Mouse (Mus musculus) ES-E14 (cell line): ENCODE measurements around the gene Capn11. TPM values are rescaled to one million over a fixed set of nuclear protein-coding genes. Genes with fewer than 3 reads are reported as not detected.

ENCODE experiments used
- DNase-seq: peaks from one replicate; pipeline ENCODE4 v3.0.0-alpha.2; 2013; ENCODE audit warnings: low read depth, low spot score
- H3K27ac ChIP-seq: 2 replicates; pipeline ENCODE4 v1.5.1; 2012; ENCODE audit warnings: low read depth, mild to moderate bottlenecking, low read length, moderate library complexity, mixed read lengths; ENCODE audit not compliant: poor library complexity, insufficient read depth, severe bottlenecking
- H3K36me3 ChIP-seq: 2 replicates; pipeline ENCODE4 v1.6.1; 2012; ENCODE audit warnings: mild to moderate bottlenecking, low read length, moderate library complexity, mixed read lengths; ENCODE audit not compliant: control insufficient read depth, poor library complexity, insufficient read depth, severe bottlenecking
- H3K4me1 ChIP-seq, 2 experiments: fragments of 150-350 bp in 1 of 2; sonication (generic) in 1 of 2; 2 replicates each; pipeline ENCODE4 v1.6.1; 2012; ENCODE audit warnings: low read length in 2 of 2, mild to moderate bottlenecking in 1 of 2, mixed read lengths in 1 of 2; ENCODE audit not compliant: control insufficient read depth in 2 of 2, insufficient read depth in 2 of 2, poor library complexity in 1 of 2
- H3K4me3 ChIP-seq, 2 experiments: fragments of 150-350 bp in 1 of 2; sonication (generic) in 1 of 2; 2 replicates each; pipeline ENCODE4 v1.5.1; 2012; ENCODE audit warnings: low read length in 2 of 2, low read depth in 1 of 2, mild to moderate bottlenecking in 1 of 2, mixed read lengths in 1 of 2; ENCODE audit not compliant: insufficient read depth in 1 of 2, poor library complexity in 1 of 2, severe bottlenecking in 1 of 2
- H3K9ac ChIP-seq: 2 replicates; pipeline ENCODE4 v1.6.1; 2012; ENCODE audit warnings: low read depth, mild to moderate bottlenecking, low read length, mixed read lengths; ENCODE audit not compliant: poor library complexity, insufficient read depth, severe bottlenecking
- H3K9me3 ChIP-seq: fragments of 150-350 bp; sonication (generic); 2 replicates; pipeline ENCODE4 v1.6.1; 2012; ENCODE audit warnings: low read depth, mild to moderate bottlenecking, low read length; ENCODE audit not compliant: control insufficient read depth, insufficient read depth
- CHD2 ChIP-seq: IDR thresholded peaks from 2 replicates; pipeline ENCODE4 v1.6.1; 2014; ENCODE audit warnings: mild to moderate bottlenecking, low read depth, low read length, inconsistent platforms
- HCFC1 ChIP-seq: IDR thresholded peaks from 2 replicates; pipeline ENCODE4 v1.6.1; 2012; ENCODE audit warnings: low read length, inconsistent platforms, borderline replicate concordance; ENCODE audit not compliant: insufficient read depth
- ZC3H11A ChIP-seq: IDR thresholded peaks from 2 replicates; pipeline ENCODE4 v1.6.1; 2012; ENCODE audit warnings: low read depth, mild to moderate bottlenecking, inconsistent platforms, low read length, borderline replicate concordance
- ZNF384 ChIP-seq: IDR thresholded peaks from 2 replicates; pipeline ENCODE4 v1.6.1; 2012; ENCODE audit warnings: low read depth, low read length, inconsistent platforms
- in situ Hi-C, 2 experiments: fragments of 600-800 bp; cut with MboI; formaldehyde crosslinking; loops; one replicate each; pipeline ENCODE4 v1.15.1; 2025; ENCODE audit warnings: low sequenced_read_pairs in 2 of 2, inconsistent platforms in 1 of 2; ENCODE audit not compliant: unreplicated experiment in 2 of 2
- total RNA-seq: library from RNA; depleted of rRNA; stranded (reverse); fragments of 300-350 nt; gene quantifications from 2 replicates; pipeline ENCODE4 v1.2.3, GENCODE M21; 2012; rRNA removed

Gene Capn11
- total RNA-seq, 1 experiment: not detected

DNA sequence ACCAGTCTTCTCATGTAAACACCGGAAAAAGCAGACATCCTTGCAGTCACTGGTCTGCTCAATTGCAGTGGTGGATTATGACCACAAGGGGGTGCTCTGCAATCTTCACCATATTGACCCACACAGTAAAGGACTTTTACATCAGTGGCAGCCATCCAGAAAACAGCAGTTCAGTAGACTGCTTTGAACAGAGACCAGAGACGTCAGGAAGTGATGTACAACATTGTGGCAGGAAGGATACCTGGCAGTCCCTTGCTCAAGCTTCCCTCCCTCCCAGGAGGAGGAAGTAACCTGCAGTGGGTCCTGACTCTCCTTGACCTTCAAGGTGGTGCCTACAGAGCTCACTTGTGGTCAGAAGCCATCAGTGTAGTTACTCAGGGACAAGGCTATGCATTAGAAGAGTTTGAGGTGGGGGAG is 77.5 kb downstream of the Capn11 start:
- Histone ChIP-seq H3K27ac (no peak overlapping the region), H3K36me3 (peaks cover 17% of the 10 kb centered on the region), H3K4me1 (peaks cover 7 to 42% of the 10 kb centered on the region in 2 experiments), H3K9ac (no peak overlapping the region), H3K4me3 (no peak overlapping the region), H3K9me3 (no peaks in the 10 kb centered on the region)
- in situ Hi-C loops: no loop called here
- no peak for DNase-seq
- 0 out of 2 replicates have a peak, but pooled peaks have one; percentile 7 for TF ChIP-seq ZC3H11A
- no peak for TF ChIP-seq CHD2
- TF ChIP-seq HCFC1: no peak

DNA sequence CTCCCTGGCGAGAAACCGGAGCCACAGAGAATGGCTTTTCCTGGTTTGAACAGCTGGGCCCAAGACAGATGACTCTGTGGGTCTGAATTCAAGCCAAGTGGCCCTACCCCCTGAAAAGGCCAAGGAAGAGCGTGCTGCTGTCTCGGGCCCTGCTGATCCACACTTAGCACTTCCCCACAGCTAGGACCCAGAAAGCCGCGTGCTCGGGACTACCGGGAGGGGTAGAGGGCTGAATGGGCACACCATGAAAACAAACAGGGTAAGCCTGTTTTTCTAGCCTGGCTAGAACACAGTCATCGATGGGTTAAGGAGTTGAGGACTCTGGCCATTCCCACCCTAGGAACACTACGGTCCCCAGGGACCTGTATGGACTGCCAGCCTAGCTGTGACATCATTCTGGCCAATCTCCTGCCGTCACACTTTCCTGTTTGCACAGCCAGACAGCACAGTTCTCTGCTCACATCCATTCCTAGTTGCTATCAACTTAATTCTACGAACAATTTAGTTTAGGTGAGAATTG is 78.1 kb downstream of the Capn11 start:
- peaks cover 7 to 38% of the 10 kb centered on the region in 2 experiments for H3K4me1 ChIP-seq
- peaks cover 13% of the 10 kb centered on the region for H3K36me3 ChIP-seq
- peak overlapping the region; percentile 62 for H3K9ac ChIP-seq
- 0 out of 4 replicates have a peak overlapping the region, but pooled peaks of 1 of the 2 experiments have one; percentile 22 for H3K4me3 ChIP-seq
- in situ Hi-C loops: no loop called here
- DNase-seq: no peak
- no peak for TF ChIP-seq CHD2
- TF ChIP-seq ZC3H11A: no peak
- TF ChIP-seq ZNF384: no peak
- TF ChIP-seq HCFC1: no peak
- peak overlapping the region; percentile 46; the same call in 1 of the 2 replicates for H3K27ac ChIP-seq
- no peaks in the 10 kb centered on the region for H3K9me3 ChIP-seq

Other genes starting within 250 kb of the Capn11 start
- gene Cdc5l, start 225.6 kb downstream of the Capn11 start, total RNA-seq: 116 and 125 TPM in 2 replicates
- 8.5 and 9.7 TPM in 2 replicates for gene Spats1, start 183.9 kb downstream of the Capn11 start, total RNA-seq
- 36.6 and 60.9 TPM in 2 replicates for gene Aars2, start 152.5 kb downstream of the Capn11 start, total RNA-seq
- gene Tcte1, start 135.9 kb downstream of the Capn11 start, total RNA-seq: 0.09 and 0.11 TPM in 2 replicates
- gene Tmem151b, start 109.6 kb downstream of the Capn11 start, total RNA-seq: 2.1 and 4.0 TPM in 2 replicates
- 2.1 and 2.2 TPM in 2 replicates for gene Nfkbie, start 103.6 kb downstream of the Capn11 start, total RNA-seq
- gene Slc35b2, start 95.5 kb downstream of the Capn11 start, total RNA-seq: 96.7 and 98.7 TPM in 2 replicates
- gene Hsp90ab1, start 86.1 kb downstream of the Capn11 start, total RNA-seq: 1,660 and 1,758 TPM in 2 replicates
- gene Slc29a1, start 59.7 kb downstream of the Capn11 start, total RNA-seq: 321 and 677 TPM in 2 replicates
- 66.0 and 95.3 TPM in 2 replicates for gene Mymx, start 57.2 kb downstream of the Capn11 start, total RNA-seq
- gene Mrpl14, start 27.0 kb upstream of the Capn11 start, total RNA-seq: 39.2 and 48.2 TPM in 2 replicates
- 89.1 and 139 TPM in 2 replicates for gene Tmem63b, start 27.6 kb upstream of the Capn11 start, total RNA-seq
- gene 1600014C23Rik, start 74.5 kb upstream of the Capn11 start, total RNA-seq: 0.58 TPM in 1 of 2 replicates, not detected in the other